ENCODE assay signal across 9 mouse cellular contexts in genomic region chr8:109464451-109464891, GRCm38 (mm10). TPM values are rescaled to one million over a fixed set of nuclear protein-coding genes. Genes with fewer than 3 reads are reported as not detected.
DNase-seq lines count a peak whose midpoint lies in the region; ATAC-seq lines count a peak whose summit lies in the region.
"Had no signal": no experiment of that assay in that cellular context is flagged by ENCODE, and none has a peak within 500 bp of the region (broad histone marks: within the 10 kb centered on the region; RNA-seq: fewer than 3 reads in every experiment).

No protein-coding gene starts in this region.

- no peak for DNase-seq in kidney, adult 18-20 months
- peak; percentile 82 for DNase-seq in hindbrain, embryonic 14.5 days (ENCODE audit: low spot score)
- DNase-seq in left cerebral cortex, postnatal 14 days (ENCODE audit: low spot score in 2 of 2) = peak; percentile 78 to 89
- DNase-seq in thymus, postnatal 0 days (ENCODE audit: low spot score) = no peak

- WGBS in kidney, embryonic 14.5 days = 37% methylated on average over 15 of the region's 15 CpGs
- WGBS in embryonic facial prominence, embryonic 12.5 days = 26% methylated on average over 15 of the region's 15 CpGs
- WGBS in hindbrain, embryonic 14.5 days = 13% methylated on average over 15 of the region's 15 CpGs
- 17% methylated on average over 15 of the region's 15 CpGs for WGBS in neural tube, embryonic 13.5 days

- no peak overlapping the region for H3K27ac ChIP-seq in kidney, embryonic 14.5 days (ENCODE audit: low read depth, low read length)
- H3K27ac ChIP-seq in embryonic facial prominence, embryonic 12.5 days = peak overlapping the region; percentile 80
- H3K27ac ChIP-seq in hindbrain, embryonic 14.5 days = peak overlapping the region; percentile 95
- H3K27ac ChIP-seq in neural tube, embryonic 13.5 days (replicated peaks) = peak overlapping the region; percentile 95

- intact Hi-C loops in left cerebral cortex, postnatal 14 days (cut with DNase I) = loop anchor here (5.0 kb wide), 1 partner anchor 47 kb away; no protein-coding TSS in a partner anchor

- no peak overlapping the region for H3K9ac ChIP-seq in kidney, embryonic 14.5 days (ENCODE audit: low read depth, low read length)
- no peak overlapping the region for H3K9ac ChIP-seq in embryonic facial prominence, embryonic 12.5 days
- peak overlapping the region; percentile 50 for H3K9ac ChIP-seq in hindbrain, embryonic 14.5 days
- peak overlapping the region; percentile 41 for H3K9ac ChIP-seq in neural tube, embryonic 13.5 days

- no peaks in the 10 kb centered on the region for H3K36me3 ChIP-seq in kidney, embryonic 14.5 days (ENCODE audit: control insufficient read depth, insufficient read depth, low read length)
- H3K36me3 ChIP-seq in embryonic facial prominence, embryonic 12.5 days = no peaks in the 10 kb centered on the region
- H3K36me3 ChIP-seq in hindbrain, embryonic 14.5 days (replicated peaks; ENCODE audit: control insufficient read depth, insufficient read depth) = no peaks in the 10 kb centered on the region
- H3K36me3 ChIP-seq in neural tube, embryonic 13.5 days = no peaks in the 10 kb centered on the region

- H3K4me3 ChIP-seq in kidney, embryonic 14.5 days (ENCODE audit: low read length) = no peak overlapping the region
- H3K4me3 ChIP-seq in embryonic facial prominence, embryonic 12.5 days = no peak overlapping the region
- no peak overlapping the region for H3K4me3 ChIP-seq in hindbrain, embryonic 14.5 days (replicated peaks; ENCODE audit: low read length)
- H3K4me3 ChIP-seq in neural tube, embryonic 13.5 days = peak overlapping the region; percentile 15

- no peaks in the 10 kb centered on the region for H3K4me1 ChIP-seq in kidney, embryonic 14.5 days (ENCODE audit: control insufficient read depth, insufficient read depth, low read length)
- peaks cover 24% of the 10 kb centered on the region for H3K4me1 ChIP-seq in embryonic facial prominence, embryonic 12.5 days
- peaks cover 58% of the 10 kb centered on the region for H3K4me1 ChIP-seq in hindbrain, embryonic 14.5 days (replicated peaks; ENCODE audit: control insufficient read depth, insufficient read depth, low read length)
- peaks cover 70% of the 10 kb centered on the region for H3K4me1 ChIP-seq in neural tube, embryonic 13.5 days (replicated peaks)

- H3K9me3 ChIP-seq in kidney, embryonic 14.5 days (ENCODE audit: control insufficient read depth, low read length) = no peaks in the 10 kb centered on the region
- H3K9me3 ChIP-seq in embryonic facial prominence, embryonic 12.5 days = no peaks in the 10 kb centered on the region
- no peaks in the 10 kb centered on the region for H3K9me3 ChIP-seq in hindbrain, embryonic 14.5 days (ENCODE audit: control insufficient read depth, low read length)
- no peaks in the 10 kb centered on the region for H3K9me3 ChIP-seq in neural tube, embryonic 13.5 days

- H3K27me3 ChIP-seq in kidney, embryonic 14.5 days (ENCODE audit: control insufficient read depth, insufficient read depth, low read length) = no peaks in the 10 kb centered on the region
- no peaks in the 10 kb centered on the region for H3K27me3 ChIP-seq in embryonic facial prominence, embryonic 12.5 days
- no peaks in the 10 kb centered on the region; the same call in 1 of the 2 replicates for H3K27me3 ChIP-seq in hindbrain, embryonic 14.5 days (ENCODE audit: control insufficient read depth, insufficient read depth, low read length)
- no peaks in the 10 kb centered on the region for H3K27me3 ChIP-seq in neural tube, embryonic 13.5 days

- ATAC-seq in kidney, embryonic 14.5 days (ENCODE audit: low FRiP score, low TSS enrichment) = peak; percentile 57; the same call in 1 of the 2 replicates
- no peak for ATAC-seq in embryonic facial prominence, embryonic 12.5 days (ENCODE audit: insufficient number of reproducible peaks, insufficient read depth, low FRiP score, low TSS enrichment)
- peak; percentile 82 for ATAC-seq in hindbrain, embryonic 14.5 days (ENCODE audit: low FRiP score)
- ATAC-seq in neural tube, embryonic 13.5 days (ENCODE audit: low read depth) = peak; percentile 65
- no peak for ATAC-seq in megakaryocyte, adult 5-6 weeks (ENCODE audit: poor library complexity, severe bottlenecking)
- ATAC-seq: Patski had no signal

- no peak overlapping the region; the same call in 1 of the 2 replicates for H3K4me2 ChIP-seq in kidney, embryonic 14.5 days (replicated peaks; ENCODE audit: low read depth, low read length)
- H3K4me2 ChIP-seq in embryonic facial prominence, embryonic 12.5 days (replicated peaks) = peak overlapping the region; percentile 39
- peak overlapping the region; percentile 43 for H3K4me2 ChIP-seq in hindbrain, embryonic 14.5 days (replicated peaks)
- H3K4me2 ChIP-seq in neural tube, embryonic 13.5 days = peak overlapping the region; percentile 51

RNA-seq across cellular contexts. Expression of gene Pmfbp1, which starts 29.4 kb away (rescaled TPM):
- 0.12 TPM in 1 of 2 replicates, not detected in the other for polyA plus RNA-seq in kidney, embryonic 14.5 days (2014; fragmentation: Nextera tagmentation; extraction: Ambion mirVana)
- 0.06 TPM in 1 of 2 replicates, not detected in the other for polyA plus RNA-seq in embryonic facial prominence, embryonic 12.5 days (2016; fragmentation: Nextera tagmentation; extraction: Ambion mirVana)
- 3.2 TPM in 2 replicates for polyA plus RNA-seq in hindbrain, embryonic 14.5 days (2014; fragmentation: Nextera tagmentation; extraction: Ambion mirVana)
- total RNA-seq in left cerebral cortex, postnatal 14 days (2021) = under 1 TPM; 0.22 to 0.32 TPM
- polyA plus RNA-seq in neural tube, embryonic 13.5 days (2015; fragmentation: Nextera tagmentation; extraction: Ambion mirVana) = 1.5 and 1.6 TPM in 2 replicates
- not detected in 2 replicates for total RNA-seq in megakaryocyte, adult 5-6 weeks (2015)
- total RNA-seq in megakaryocyte, adult 5-6 weeks (2017) = not detected in 2 replicates
- polyA plus RNA-seq in thymus, postnatal 0 days (2015; fragmentation: Nextera tagmentation; extraction: Ambion mirVana) = not detected in 2 replicates
- polyA plus RNA-seq: Patski had no signal

Comparison
In these comparisons a context has a peak if more than half of its experiments do, and no peak if none do; other contexts are left out.
1. ATAC-seq: peak in kidney, embryonic 14.5 days (single experiment), hindbrain, embryonic 14.5 days (single experiment) and neural tube, embryonic 13.5 days (single experiment); none in embryonic facial prominence, embryonic 12.5 days (single experiment) and megakaryocyte, adult 5-6 weeks (single experiment).
2. H3K9ac ChIP-seq: peak in hindbrain, embryonic 14.5 days (single experiment) and neural tube, embryonic 13.5 days (single experiment); none in kidney, embryonic 14.5 days (single experiment) and embryonic facial prominence, embryonic 12.5 days (single experiment).
3. DNase-seq: peak in hindbrain, embryonic 14.5 days (single experiment) and left cerebral cortex, postnatal 14 days (2 of 2); none in kidney, adult 18-20 months (single experiment) and thymus, postnatal 0 days (single experiment).